Mouse (Mus musculus) embryonic facial prominence, embryonic 12.5 days (tissue): Measurements from ENCODE around the gene Itsn1. TPM values are rescaled to one million over a fixed set of nuclear protein-coding genes. Genes with fewer than 3 reads are reported as not detected.

Experiments
- ATAC-seq: fragments of 200-750 bp; cut with Nextera tagmentation; 2 replicates; pipeline ENCODE4 v1.8.0; 2017; ENCODE audit not compliant: insufficient number of reproducible peaks, insufficient read depth, low FRiP score, low TSS enrichment
- H3K27ac ChIP-seq: fragments of 300-500 bp; sonication (generic); 2 replicates; pipeline ENCODE4 v1.5.1; 2016; ENCODE audit warnings: mild to moderate bottlenecking
- H3K27me3 ChIP-seq: fragments of 300-500 bp; sonication (generic); 2 replicates; pipeline ENCODE4 v1.6.1; 2016; ENCODE audit warnings: mild to moderate bottlenecking, moderate library complexity
- H3K36me3 ChIP-seq: fragments of 300-500 bp; sonication (generic); 2 replicates; pipeline ENCODE4 v1.6.1; 2016; ENCODE audit warnings: mild to moderate bottlenecking
- H3K4me1 ChIP-seq: fragments of 300-500 bp; sonication (generic); 2 replicates; pipeline ENCODE4 v1.6.1; 2016
- H3K4me2 ChIP-seq: fragments of 300-500 bp; sonication (generic); replicated peaks from 2 replicates; pipeline ENCODE4 v1.6.1; 2016; ENCODE audit warnings: mild to moderate bottlenecking, moderate library complexity
- H3K4me3 ChIP-seq: fragments of 300-500 bp; sonication (generic); 2 replicates; pipeline ENCODE4 v1.5.1; 2016; ENCODE audit warnings: mild to moderate bottlenecking
- H3K9ac ChIP-seq: fragments of 300-500 bp; sonication (generic); 2 replicates; pipeline ENCODE4 v1.6.1; 2016; ENCODE audit warnings: mild to moderate bottlenecking, moderate library complexity
- H3K9me3 ChIP-seq: fragments of 300-500 bp; sonication (generic); 2 replicates; pipeline ENCODE4 v1.6.1; 2016; ENCODE audit warnings: mild to moderate bottlenecking, moderate library complexity
- WGBS: fragments of 180-500 bp; shearing (Covaris S2); methylation state at CpG from one replicate; pipeline ENCODE4 v1.1.7; 2016; 5-methylcytosine and 5-hydroxymethylcytosine counted together
- polyA plus RNA-seq: library from polyadenylated mRNA; unstranded; fragments of >200 nt; fragmentation: Nextera tagmentation; extraction: Ambion mirVana; gene quantifications from 2 replicates; pipeline ENCODE4 v1.2.1, GENCODE M21; 2016

The Itsn1 gene
- polyA plus RNA-seq, 1 experiment from 2014 or later = 43.2 TPM

- Histone ChIP-seq H3K4me3 (no peak overlapping the region), H3K4me1 (no peaks in the 10 kb centered on the region), H3K27me3 (no peaks in the 10 kb centered on the region), H3K4me2 (no peak overlapping the region), H3K9ac (no peak overlapping the region), H3K36me3 (peaks cover 50% of the 10 kb centered on the region), H3K9me3 (no peaks in the 10 kb centered on the region), H3K27ac (no peak overlapping the region)
- ATAC-seq = no peak
- WGBS = 66% methylated on average over 3 of the region's 3 CpGs
These were observed 26.3 kb upstream of the Itsn1 start for GRCm38 (mm10) chr16:91702771-91703188.

- no peak overlapping the region for H3K4me3 ChIP-seq
- H3K27ac ChIP-seq = no peak overlapping the region
- peaks cover 50% of the 10 kb centered on the region for H3K36me3 ChIP-seq
- no peak overlapping the region for H3K9ac ChIP-seq
- ATAC-seq = no peak
- WGBS = 82% methylated on average over 14 of the region's 14 CpGs
- no peaks in the 10 kb centered on the region for H3K27me3 ChIP-seq
- H3K9me3 ChIP-seq = no peaks in the 10 kb centered on the region
- no peaks in the 10 kb centered on the region for H3K4me1 ChIP-seq
- H3K4me2 ChIP-seq = no peak overlapping the region
These were observed 24.3 kb upstream of the Itsn1 start for GRCm38 (mm10) chr16:91704603-91705340.

GRCm38 (mm10) chr16:91710241-91710640 lies 18.8 kb upstream of the Itsn1 start:
- no peaks in the 10 kb centered on the region for H3K4me1 ChIP-seq
- 87% methylated on average over 7 of the region's 7 CpGs for WGBS
- no peaks in the 10 kb centered on the region for H3K9me3 ChIP-seq
- no peak for ATAC-seq
- no peaks in the 10 kb centered on the region for H3K27me3 ChIP-seq
- no peak overlapping the region for H3K27ac ChIP-seq
- H3K4me2 ChIP-seq = no peak overlapping the region
- H3K9ac ChIP-seq = no peak overlapping the region
- H3K4me3 ChIP-seq = no peak overlapping the region
- peaks cover 57% of the 10 kb centered on the region for H3K36me3 ChIP-seq

GRCm38 (mm10) chr16:91716927-91717349 lies 12.1 kb upstream of the Itsn1 start:
- ATAC-seq = no peak
- H3K4me2 ChIP-seq = no peak overlapping the region
- no peak overlapping the region for H3K4me3 ChIP-seq
- H3K4me1 ChIP-seq = no peaks in the 10 kb centered on the region
- H3K27ac ChIP-seq = no peak overlapping the region
- H3K27me3 ChIP-seq = no peaks in the 10 kb centered on the region
- H3K36me3 ChIP-seq = peaks cover 45% of the 10 kb centered on the region
- H3K9ac ChIP-seq = no peak overlapping the region
- 85% methylated on average over 11 of the region's 11 CpGs for WGBS
- no peaks in the 10 kb centered on the region for H3K9me3 ChIP-seq

GRCm38 (mm10) chr16:91717399-91717798 lies 11.7 kb upstream of the Itsn1 start:
- H3K36me3 ChIP-seq = peaks cover 42% of the 10 kb centered on the region
- no peaks in the 10 kb centered on the region for H3K9me3 ChIP-seq
- no peak overlapping the region for H3K27ac ChIP-seq
- H3K4me2 ChIP-seq = no peak overlapping the region
- WGBS = 87% methylated on average over 4 of the region's 4 CpGs
- no peak for ATAC-seq
- H3K9ac ChIP-seq = no peak overlapping the region
- H3K4me3 ChIP-seq = no peak overlapping the region
- H3K27me3 ChIP-seq = no peaks in the 10 kb centered on the region
- no peaks in the 10 kb centered on the region for H3K4me1 ChIP-seq

- WGBS = 41% methylated on average over 3 of the region's 3 CpGs
- Histone ChIP-seq H3K27ac (no peak overlapping the region), H3K36me3 (peaks cover 14% of the 10 kb centered on the region), H3K9ac (no peak overlapping the region), H3K4me3 (no peak overlapping the region), H3K4me1 (peaks cover 13% of the 10 kb centered on the region), H3K9me3 (no peaks in the 10 kb centered on the region), H3K4me2 (no peak overlapping the region), H3K27me3 (no peaks in the 10 kb centered on the region)
- no peak for ATAC-seq
These were observed 4.8 kb upstream of the Itsn1 start for GRCm38 (mm10) chr16:91724247-91724646.

- 85% methylated on average over 15 of the region's 15 CpGs for WGBS
- peak overlapping the region; percentile 91 for H3K4me3 ChIP-seq
- ATAC-seq = no peak
- H3K27ac ChIP-seq = no peak overlapping the region
- peaks cover 24% of the 10 kb centered on the region for H3K4me1 ChIP-seq
- H3K9me3 ChIP-seq = no peaks in the 10 kb centered on the region
- peak overlapping the region; percentile 66; the same call in 1 of the 2 replicates for H3K9ac ChIP-seq
- no peaks in the 10 kb centered on the region for H3K27me3 ChIP-seq
- no peaks in the 10 kb centered on the region for H3K36me3 ChIP-seq
- H3K4me2 ChIP-seq = peak overlapping the region; percentile 80
These were observed 1.6 kb upstream of the Itsn1 start for GRCm38 (mm10) chr16:91727433-91727832.

GRCm38 (mm10) chr16:91728123-91729065 lies 687 bp upstream of the Itsn1 start, which contains the start of gene Cryzl1:
Gene Cryzl1, minus strand, starts transcription at chr16:91728975.
- H3K27me3 ChIP-seq = no peaks in the 10 kb centered on the region
- WGBS = 2% methylated on average over 46 of the region's 46 CpGs
- ATAC-seq = peak; percentile 97

GRCm38 (mm10) chr16:91729821-91730441 lies 850 bp downstream of the Itsn1 start:
- Histone ChIP-seq H3K27ac (peak overlapping the region; percentile 96), H3K4me2 (peak overlapping the region; percentile 80), H3K9me3 (no peaks in the 10 kb centered on the region), H3K4me3 (peak overlapping the region; percentile 91), H3K36me3 (no peaks in the 10 kb centered on the region), H3K27me3 (no peaks in the 10 kb centered on the region), H3K4me1 (peaks cover 29% of the 10 kb centered on the region), H3K9ac (peak overlapping the region; percentile 97)
- WGBS = under 1% methylated on average over 31 of the region's 44 CpGs
- no peak for ATAC-seq

More at GRCm38 (mm10) chr16:91728123-91729065, 687 bp upstream of the Itsn1 start, which contains the start of gene Cryzl1:
- Histone ChIP-seq H3K36me3 (no peaks in the 10 kb centered on the region), H3K4me1 (peaks cover 24% of the 10 kb centered on the region), H3K27ac (peak within 1 kb of the TSS; percentile 96), H3K4me2 (peak within 1 kb of the TSS; percentile 80), H3K9ac (peak within 1 kb of the TSS; percentile 97), H3K9me3 (no peaks in the 10 kb centered on the region), H3K4me3 (peak within 1 kb of the TSS; percentile 91)

- no peak for ATAC-seq
- Histone ChIP-seq H3K4me2 (peak overlapping the region; percentile 80), H3K4me1 (peaks cover 29% of the 10 kb centered on the region), H3K27me3 (no peaks in the 10 kb centered on the region), H3K9me3 (no peaks in the 10 kb centered on the region), H3K36me3 (no peaks in the 10 kb centered on the region), H3K9ac (peak overlapping the region; percentile 97), H3K27ac (peak overlapping the region; percentile 96; the same call in 1 of the 2 replicates), H3K4me3 (peak overlapping the region; percentile 91)
- under 1% methylated on average over 11 of the region's 11 CpGs for WGBS
These were observed 1.4 kb downstream of the Itsn1 start for GRCm38 (mm10) chr16:91730446-91730845.

GRCm38 (mm10) chr16:91732816-91733215 lies 3.7 kb downstream of the Itsn1 start:
- H3K4me3 ChIP-seq = no peak overlapping the region
- peaks cover 25% of the 10 kb centered on the region for H3K4me1 ChIP-seq
- H3K4me2 ChIP-seq = no peak overlapping the region
- no peak for ATAC-seq
- WGBS = 73% methylated on average over 2 of the region's 2 CpGs
- H3K27me3 ChIP-seq = no peaks in the 10 kb centered on the region
- no peaks in the 10 kb centered on the region for H3K36me3 ChIP-seq
- no peaks in the 10 kb centered on the region for H3K9me3 ChIP-seq
- H3K27ac ChIP-seq = no peak overlapping the region
- no peak overlapping the region for H3K9ac ChIP-seq
